Mouse (Mus musculus) liver, postnatal 0 days (tissue): ENCODE data around the gene 1700003F12Rik.

Experiments used
- CTCF ChIP-seq: sonication (generic); IDR thresholded peaks from 2 replicates; pipeline ENCODE4 v1.5.1; 2016; ENCODE audit warnings: antibody characterized with exemption, low read depth
- EP300 ChIP-seq: IDR thresholded peaks from 2 replicates; pipeline ENCODE4 v1.6.1; 2016; ENCODE audit warnings: antibody characterized with exemption, low read depth, mild to moderate bottlenecking

GRCm38 (mm10) chr2:154517424-154517823, 29.5 kb upstream of the 1700003F12Rik start:
- TF ChIP-seq CTCF (no peak), EP300 (no peak)
